ENCODE assay signal across 8 mouse cellular contexts in the genomic region with DNA sequence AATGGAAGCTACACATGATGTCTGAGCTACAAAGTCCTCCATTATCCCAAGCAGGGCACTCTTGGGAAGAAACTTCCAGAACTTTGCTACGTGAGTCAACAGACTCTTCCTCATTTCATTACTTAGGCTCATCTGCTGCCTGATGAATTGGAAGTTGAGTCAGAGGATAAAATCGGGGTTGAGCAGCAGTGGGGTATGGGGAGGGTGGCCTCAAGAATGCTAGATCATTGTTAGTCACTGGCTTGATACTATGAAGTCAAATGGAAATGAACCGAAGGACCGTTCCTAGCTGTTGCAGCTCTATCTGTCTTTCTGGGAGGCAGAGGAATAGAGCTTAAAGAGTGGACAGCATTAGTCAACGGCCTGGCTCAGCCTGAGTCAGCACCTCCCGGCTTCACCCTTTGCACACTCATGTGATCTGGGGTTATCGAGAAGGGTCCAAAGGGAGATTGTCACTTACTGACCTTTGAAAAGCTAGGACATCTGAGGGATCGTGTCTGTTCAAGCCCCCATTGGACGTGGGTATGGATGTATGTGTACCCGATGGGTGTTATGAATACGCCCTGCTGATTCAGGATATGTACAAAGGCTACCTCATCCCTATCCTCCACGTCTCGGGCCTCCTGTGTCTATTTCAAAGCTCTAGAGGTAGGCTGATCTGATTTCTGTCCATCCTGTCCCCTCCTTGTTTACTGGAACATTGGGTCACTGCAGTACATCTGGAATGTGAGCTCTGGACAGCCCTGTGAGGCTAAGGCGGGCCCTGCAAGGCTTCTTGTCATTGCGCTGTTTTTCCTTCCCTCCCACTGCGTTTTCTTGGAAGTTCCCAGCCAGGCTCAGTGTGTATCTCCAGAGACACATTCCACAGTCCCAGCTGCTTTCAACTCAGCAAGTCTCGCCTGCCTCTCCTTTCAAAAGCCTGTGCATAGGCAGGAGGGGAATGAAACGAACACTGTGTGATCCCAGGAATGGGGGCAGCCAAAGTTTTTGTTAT.
A peak's percentile ranks its signal among the peaks of the same experiment; 100 is the strongest.
DNase-seq lines count a peak whose midpoint lies in the region; ATAC-seq and TF ChIP-seq lines count a peak whose summit lies in the region.
"Had no signal": no experiment of that assay in that cellular context is flagged by ENCODE, and none has a peak within 500 bp of the region (broad histone marks: within the 10 kb centered on the region; RNA-seq: fewer than 3 reads in every experiment).

No protein-coding gene starts in this region.

- ATAC-seq in forebrain, embryonic 16.5 days: no peak
- no peak for ATAC-seq in liver, embryonic 12.5 days

- H3K4me1 ChIP-seq in lung, adult 2 months (ENCODE audit: control insufficient read depth, insufficient read depth, low read length): no peaks in the 10 kb centered on the region; the same call in 1 of the 2 replicates
- no peaks in the 10 kb centered on the region for H3K4me1 ChIP-seq in small intestine, adult 2 months (ENCODE audit: control insufficient read depth, insufficient read depth, insufficient read length, low read length)
- no peaks in the 10 kb centered on the region for H3K4me1 ChIP-seq in forebrain, embryonic 16.5 days (replicated peaks; ENCODE audit: control insufficient read depth, insufficient read depth, low read length)
- H3K4me1 ChIP-seq in liver, embryonic 12.5 days: no peaks in the 10 kb centered on the region

- no peaks in the 10 kb centered on the region for H3K36me3 ChIP-seq in small intestine, adult 2 months (ENCODE audit: control insufficient read depth, insufficient read depth, low read length)
- H3K36me3 ChIP-seq in forebrain, embryonic 16.5 days (ENCODE audit: control insufficient read depth, insufficient read depth): no peaks in the 10 kb centered on the region
- no peaks in the 10 kb centered on the region for H3K36me3 ChIP-seq in liver, embryonic 12.5 days

- no peak overlapping the region for H3K4me3 ChIP-seq in lung, adult 2 months (replicated peaks; ENCODE audit: extremely low read depth, low read depth, low read length)
- no peak overlapping the region for H3K4me3 ChIP-seq in small intestine, adult 2 months (ENCODE audit: low read depth, low read length)
- no peak overlapping the region for H3K4me3 ChIP-seq in forebrain, embryonic 16.5 days (replicated peaks; ENCODE audit: low read length)
- H3K4me3 ChIP-seq in liver, embryonic 12.5 days: no peak overlapping the region

- no peaks in the 10 kb centered on the region for H3K27me3 ChIP-seq in small intestine, adult 2 months (ENCODE audit: control insufficient read depth, insufficient read depth, low read length)
- H3K27me3 ChIP-seq in forebrain, embryonic 16.5 days (replicated peaks; ENCODE audit: control insufficient read depth, insufficient read depth, low read length): no peaks in the 10 kb centered on the region
- H3K27me3 ChIP-seq in liver, embryonic 12.5 days (replicated peaks): 0 out of 2 replicates have a peak, but pooled peaks cover 3% of the 10 kb centered on the region

- TF ChIP-seq POLR2A in lung, adult 2 months (IDR thresholded peaks at IDR 0.05; ENCODE audit: borderline replicate concordance, extremely low read depth, low read depth, low read length): no peak
- TF ChIP-seq POLR2A in small intestine, adult 2 months (IDR thresholded peaks at IDR 0.05; ENCODE audit: low read depth, low read length): no peak

- peak; percentile 46 to 65 for DNase-seq in lung, adult 18-20 months
- DNase-seq in lung, adult 2 months: no peak
- peak; percentile 21 for DNase-seq in fibroblast of lung, adult 2 months (ENCODE audit: low read depth)
- DNase-seq in kidney, adult 8-10 months: peak; percentile 21 to 22
- DNase-seq: layer of hippocampus, adult 9-11 months had no signal

- TF ChIP-seq CTCF in lung, adult 2 months (IDR thresholded peaks at IDR 0.05; ENCODE audit: insufficient read depth, low read length): no peak
- no peak for TF ChIP-seq CTCF in small intestine, adult 2 months (IDR thresholded peaks at IDR 0.05; ENCODE audit: extremely low read depth, insufficient read length, insufficient replicate concordance, low read depth, low read length)

- no peaks in the 10 kb centered on the region for H3K9me3 ChIP-seq in forebrain, embryonic 16.5 days (ENCODE audit: control insufficient read depth, low read length)
- H3K9me3 ChIP-seq in liver, embryonic 12.5 days (replicated peaks): no peaks in the 10 kb centered on the region

- WGBS in lung, adult 2 months: 72% methylated on average over 18 of the region's 18 CpGs
- 81% methylated on average over 18 of the region's 18 CpGs for WGBS in small intestine, adult 2 months
- WGBS in forebrain, embryonic 16.5 days: 80% methylated on average over 18 of the region's 18 CpGs
- WGBS in liver, embryonic 12.5 days (ENCODE audit: insufficient replicate concordance): 64% methylated on average over 18 of the region's 18 CpGs

- no peak overlapping the region for H3K4me2 ChIP-seq in forebrain, embryonic 16.5 days (ENCODE audit: low read length)
- H3K4me2 ChIP-seq in liver, embryonic 12.5 days: no peak overlapping the region

- H3K9ac ChIP-seq in forebrain, embryonic 16.5 days (replicated peaks; ENCODE audit: low read depth, low read length): no peak overlapping the region
- no peak overlapping the region for H3K9ac ChIP-seq in liver, embryonic 12.5 days

- peak overlapping the region; percentile 6; the same call in 1 of the 2 replicates for H3K27ac ChIP-seq in small intestine, adult 2 months (ENCODE audit: insufficient read depth, low read depth, low read length)
- H3K27ac ChIP-seq in forebrain, embryonic 16.5 days (ENCODE audit: low read length): no peak overlapping the region
- no peak overlapping the region for H3K27ac ChIP-seq in liver, embryonic 12.5 days
